Mouse (Mus musculus) hindbrain, embryonic 10.5 days (tissue): ENCODE data around the gene Frrs1. TPM values are rescaled to one million over a fixed set of nuclear protein-coding genes. Genes with fewer than 3 reads are reported as not detected.

ENCODE experiments used
- DNase-seq: peaks from one replicate; pipeline ENCODE4 v3.0.0-alpha.2; 2017; ENCODE audit warnings: low spot score
- H3K27ac ChIP-seq: fragments of 300-500 bp; sonication (generic); 2 replicates; pipeline ENCODE4 v1.5.1; 2016; ENCODE audit warnings: mild to moderate bottlenecking, moderate library complexity
- H3K27me3 ChIP-seq: fragments of 300-500 bp; sonication (generic); 2 replicates; pipeline ENCODE4 v1.6.1; 2016; ENCODE audit warnings: mild to moderate bottlenecking; ENCODE audit not compliant: poor library complexity, insufficient read depth, severe bottlenecking
- H3K36me3 ChIP-seq: fragments of 300-500 bp; sonication (generic); 2 replicates; pipeline ENCODE4 v1.6.1; 2016; ENCODE audit warnings: mild to moderate bottlenecking, moderate library complexity
- H3K4me1 ChIP-seq: fragments of 300-500 bp; sonication (generic); replicated peaks from 2 replicates; pipeline ENCODE4 v1.6.1; 2016; ENCODE audit warnings: mild to moderate bottlenecking
- H3K4me3 ChIP-seq: fragments of 300-500 bp; sonication (generic); 2 replicates; pipeline ENCODE4 v1.5.1; 2016; ENCODE audit warnings: mild to moderate bottlenecking, moderate library complexity
- H3K9me3 ChIP-seq: fragments of 300-500 bp; sonication (generic); 2 replicates; pipeline ENCODE4 v1.6.1; 2016; ENCODE audit warnings: mild to moderate bottlenecking, moderate library complexity
- WGBS: fragments of 180-500 bp; shearing (Covaris S2); methylation state at CpG from one replicate; pipeline ENCODE4 v1.1.7; 2016; 5-methylcytosine and 5-hydroxymethylcytosine counted together
- polyA plus RNA-seq: library from polyadenylated mRNA; unstranded; fragments of >200 nt; fragmentation: Nextera tagmentation; extraction: Ambion mirVana; gene quantifications from 2 replicates; pipeline ENCODE4 v1.2.1, GENCODE M21; 2016

Frrs1 gene
- polyA plus RNA-seq, 1 experiment from 2014 or later = 8.7 TPM

DNA sequence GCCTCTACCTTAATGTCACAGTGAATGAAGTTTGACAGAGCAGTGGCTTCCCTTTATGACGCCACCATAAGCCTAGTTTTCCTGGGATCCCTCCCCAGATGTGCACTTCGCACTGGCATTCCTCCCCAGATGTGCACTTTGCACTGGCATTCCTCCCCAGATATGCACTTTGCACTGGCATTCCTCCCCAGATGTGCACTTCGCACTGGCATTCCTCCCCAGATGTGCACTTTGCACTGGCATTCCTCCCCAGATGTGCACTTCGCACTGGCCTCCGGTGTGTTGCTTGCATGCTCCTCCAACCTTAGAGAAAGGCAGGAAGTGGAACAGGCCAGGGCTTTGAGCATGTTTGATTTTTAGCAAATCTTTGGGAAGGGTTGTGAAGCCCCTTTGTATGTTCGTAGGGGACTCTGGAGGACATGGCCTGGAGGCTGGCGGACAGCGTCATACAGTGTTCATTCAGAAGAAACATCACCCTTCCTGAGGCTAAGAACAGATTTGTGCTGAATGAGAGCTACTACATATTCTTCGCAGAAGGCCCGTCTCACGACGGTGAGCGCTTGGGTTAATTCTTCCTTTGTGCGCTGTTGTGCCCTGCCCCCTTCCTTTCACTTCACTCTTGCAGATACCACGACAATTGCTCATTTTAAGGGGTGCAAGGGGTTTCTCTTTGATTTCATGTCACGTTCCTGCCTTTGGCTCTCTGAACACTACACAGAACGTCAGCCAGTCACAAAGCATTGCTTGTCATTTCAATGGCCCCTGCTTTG lies 32.4 kb downstream of the Frrs1 start:
- WGBS = 79% methylated on average over 17 of the region's 17 CpGs
- Histone ChIP-seq H3K4me1 (peaks cover 7% of the 10 kb centered on the region; the same call in 1 of the 2 replicates), H3K4me3 (no peak overlapping the region), H3K27ac (no peak overlapping the region), H3K36me3 (no peaks in the 10 kb centered on the region), H3K27me3 (no peaks in the 10 kb centered on the region), H3K9me3 (no peaks in the 10 kb centered on the region)
- peak; percentile 4 for DNase-seq

DNA sequence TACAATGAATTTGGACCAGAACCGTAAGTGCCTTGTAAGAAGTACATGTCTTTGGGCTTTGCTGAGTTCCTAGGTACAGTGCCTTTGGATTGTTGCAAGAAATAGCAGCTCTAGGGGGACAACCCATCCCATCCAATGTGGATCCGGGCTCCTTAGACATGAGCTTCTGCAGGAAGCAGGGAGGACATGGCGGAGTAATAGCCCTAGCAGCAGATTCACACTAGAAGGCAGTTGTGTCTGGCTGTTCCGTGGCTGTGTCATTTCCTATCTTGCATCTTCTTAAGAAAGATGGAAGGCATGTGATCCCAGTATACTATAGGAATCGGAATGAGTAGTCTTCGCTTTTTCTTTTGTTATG lies 32.9 kb downstream of the Frrs1 start:
- DNase-seq = no peak
- peaks cover 7% of the 10 kb centered on the region; the same call in 1 of the 2 replicates for H3K4me1 ChIP-seq
- no peaks in the 10 kb centered on the region for H3K27me3 ChIP-seq
- WGBS = 91% methylated on average over 6 of the region's 6 CpGs
- H3K27ac ChIP-seq = no peak overlapping the region
- H3K36me3 ChIP-seq = no peaks in the 10 kb centered on the region
- no peaks in the 10 kb centered on the region for H3K9me3 ChIP-seq
- H3K4me3 ChIP-seq = no peak overlapping the region

DNA sequence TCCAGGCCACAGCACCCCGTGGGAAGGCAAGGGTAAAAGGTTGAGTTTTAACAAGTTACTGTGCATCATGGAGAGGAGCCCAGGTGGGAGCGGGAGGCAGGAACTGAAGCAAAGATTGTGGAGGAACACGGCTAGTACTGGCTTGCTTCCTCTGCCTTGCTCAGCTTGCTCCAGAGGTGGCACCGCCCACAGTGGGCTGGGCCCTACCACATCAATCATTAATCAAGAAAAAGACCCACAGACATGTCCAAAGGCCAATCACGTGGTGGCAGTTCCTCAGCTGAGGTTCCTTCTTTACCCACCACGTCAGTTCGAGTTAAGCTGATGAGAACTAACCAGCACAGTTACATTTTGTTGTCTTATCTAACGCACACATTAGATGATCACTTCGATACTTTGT lies 33.6 kb downstream of the Frrs1 start:
- Histone ChIP-seq H3K4me3 (no peak overlapping the region), H3K36me3 (no peaks in the 10 kb centered on the region), H3K9me3 (no peaks in the 10 kb centered on the region), H3K27me3 (no peaks in the 10 kb centered on the region), H3K4me1 (peaks cover 7% of the 10 kb centered on the region; the same call in 1 of the 2 replicates), H3K27ac (no peak overlapping the region)
- 84% methylated on average over 9 of the region's 9 CpGs for WGBS
- no peak for DNase-seq

DNA sequence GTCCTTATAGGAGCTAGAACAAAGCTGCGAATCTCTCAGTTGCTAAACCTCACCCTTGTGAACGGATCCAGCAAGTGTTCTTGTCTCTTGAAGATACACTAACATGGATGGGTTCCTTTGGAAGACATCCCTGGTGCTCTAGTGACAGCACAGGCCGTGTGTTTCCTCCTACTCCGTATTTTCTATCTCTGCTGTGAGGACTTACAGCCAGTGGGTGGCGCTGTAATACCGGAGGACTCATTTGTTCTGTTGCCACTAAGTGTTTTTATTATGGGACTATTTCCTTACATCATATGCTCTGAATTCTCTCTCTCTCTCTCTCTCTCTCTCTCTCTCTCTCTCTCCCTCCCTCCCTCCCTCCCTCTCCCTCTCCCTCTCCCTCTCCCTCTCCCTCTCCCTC lies 44.9 kb downstream of the Frrs1 start:
- no peaks in the 10 kb centered on the region for H3K9me3 ChIP-seq
- H3K4me3 ChIP-seq = no peak overlapping the region
- no peak overlapping the region for H3K27ac ChIP-seq
- H3K4me1 ChIP-seq = no peaks in the 10 kb centered on the region
- DNase-seq = peak; percentile 65
- 31% methylated on average over 6 of the region's 6 CpGs for WGBS
- H3K36me3 ChIP-seq = no peaks in the 10 kb centered on the region
- H3K27me3 ChIP-seq = no peaks in the 10 kb centered on the region

DNA sequence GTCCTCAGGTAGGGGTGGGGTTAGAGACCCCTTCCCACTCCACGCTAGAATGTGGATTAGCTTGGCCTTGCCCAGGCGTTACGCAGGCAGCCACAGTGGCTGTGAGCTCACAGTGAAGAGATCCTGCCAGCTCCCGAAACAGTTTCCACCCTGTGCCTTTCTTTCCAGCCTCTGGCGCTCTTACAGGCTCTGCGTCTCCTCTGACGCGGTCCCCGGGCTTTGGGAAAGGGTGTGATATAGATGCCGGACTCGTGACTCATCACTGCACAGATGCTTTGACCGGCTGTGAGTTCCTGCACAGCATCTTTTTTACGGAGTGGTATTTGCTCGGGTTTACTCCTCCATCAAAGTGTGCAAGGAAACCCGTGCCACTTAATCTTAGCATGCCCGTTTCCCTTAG lies 46.6 kb downstream of the Frrs1 start:
- no peak for DNase-seq
- no peaks in the 10 kb centered on the region for H3K9me3 ChIP-seq
- no peaks in the 10 kb centered on the region for H3K36me3 ChIP-seq
- WGBS = 92% methylated on average over 16 of the region's 16 CpGs
- no peaks in the 10 kb centered on the region for H3K4me1 ChIP-seq
- no peak overlapping the region for H3K27ac ChIP-seq
- H3K4me3 ChIP-seq = no peak overlapping the region
- no peaks in the 10 kb centered on the region for H3K27me3 ChIP-seq

DNA sequence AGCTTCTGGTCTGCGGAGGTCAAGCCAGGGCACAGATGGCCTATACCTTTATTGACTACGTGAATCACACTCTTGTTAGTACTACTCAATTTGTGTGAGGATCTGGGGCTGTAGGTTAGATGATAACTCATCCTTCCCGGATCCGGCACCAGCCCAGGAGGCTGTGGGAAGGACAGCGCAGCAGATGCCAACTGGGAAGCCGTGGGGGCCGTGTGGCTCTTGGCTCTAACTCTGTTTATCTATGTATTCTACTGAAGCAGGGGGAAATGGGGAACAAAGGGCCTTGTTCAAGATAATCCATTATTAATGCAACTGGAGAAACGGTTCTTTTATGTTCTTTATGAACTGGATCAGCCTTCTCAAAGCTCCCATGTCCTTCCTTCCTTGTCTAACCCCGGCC lies 47.3 kb downstream of the Frrs1 start:
- H3K9me3 ChIP-seq = no peaks in the 10 kb centered on the region
- no peaks in the 10 kb centered on the region for H3K36me3 ChIP-seq
- no peak for DNase-seq
- H3K4me3 ChIP-seq = no peak overlapping the region
- H3K4me1 ChIP-seq = no peaks in the 10 kb centered on the region
- H3K27ac ChIP-seq = no peak overlapping the region
- WGBS = 80% methylated on average over 9 of the region's 9 CpGs
- H3K27me3 ChIP-seq = no peaks in the 10 kb centered on the region

DNA sequence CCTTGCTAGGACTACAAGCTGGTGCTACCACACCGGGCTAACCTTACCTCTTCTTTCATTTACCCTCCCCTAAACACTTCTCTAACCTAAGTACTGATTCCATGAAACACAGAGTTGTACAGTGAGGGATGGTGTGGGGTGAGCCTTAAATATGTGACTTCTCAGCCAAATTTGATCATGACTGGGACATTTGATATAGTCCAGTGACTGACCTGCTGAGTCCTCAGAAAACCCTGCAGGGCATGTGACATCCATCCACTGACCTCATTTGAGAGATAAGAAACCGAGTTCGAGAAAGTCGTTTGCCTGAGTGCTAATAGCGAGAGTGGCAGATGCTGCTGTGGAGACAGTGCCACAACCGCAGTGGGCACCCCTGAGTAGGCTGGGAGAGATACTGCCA lies 55.1 kb downstream of the Frrs1 start:
- Histone ChIP-seq H3K27ac (no peak overlapping the region), H3K36me3 (no peaks in the 10 kb centered on the region), H3K4me1 (no peaks in the 10 kb centered on the region), H3K9me3 (no peaks in the 10 kb centered on the region), H3K4me3 (no peak overlapping the region), H3K27me3 (no peaks in the 10 kb centered on the region)
- WGBS = 90% methylated on average over 6 of the region's 6 CpGs
- DNase-seq = no peak

DNA sequence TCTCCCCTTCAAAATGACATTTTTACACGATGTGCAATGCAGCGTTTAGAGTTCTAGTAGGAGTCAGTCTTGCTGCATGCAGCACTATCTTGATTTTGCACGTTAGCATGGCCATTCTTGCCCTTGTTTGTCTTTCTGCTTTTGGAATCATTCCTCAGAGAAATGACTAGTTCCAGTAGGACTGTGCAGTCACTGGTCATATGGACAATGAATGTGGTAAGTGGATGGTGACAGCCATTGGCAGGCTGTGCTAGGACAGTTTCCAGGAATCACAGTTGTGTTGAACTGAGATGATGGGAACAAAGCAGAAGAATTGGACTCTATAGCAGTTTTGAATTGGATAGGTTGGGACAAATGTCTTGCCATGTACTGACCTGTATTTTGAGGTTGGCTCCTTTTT lies 55.7 kb downstream of the Frrs1 start:
- no peak overlapping the region for H3K27ac ChIP-seq
- H3K36me3 ChIP-seq = no peaks in the 10 kb centered on the region
- no peak for DNase-seq
- H3K9me3 ChIP-seq = no peaks in the 10 kb centered on the region
- 88% methylated on average over 3 of the region's 3 CpGs for WGBS
- no peaks in the 10 kb centered on the region for H3K4me1 ChIP-seq
- no peaks in the 10 kb centered on the region for H3K27me3 ChIP-seq
- H3K4me3 ChIP-seq = no peak overlapping the region

DNA sequence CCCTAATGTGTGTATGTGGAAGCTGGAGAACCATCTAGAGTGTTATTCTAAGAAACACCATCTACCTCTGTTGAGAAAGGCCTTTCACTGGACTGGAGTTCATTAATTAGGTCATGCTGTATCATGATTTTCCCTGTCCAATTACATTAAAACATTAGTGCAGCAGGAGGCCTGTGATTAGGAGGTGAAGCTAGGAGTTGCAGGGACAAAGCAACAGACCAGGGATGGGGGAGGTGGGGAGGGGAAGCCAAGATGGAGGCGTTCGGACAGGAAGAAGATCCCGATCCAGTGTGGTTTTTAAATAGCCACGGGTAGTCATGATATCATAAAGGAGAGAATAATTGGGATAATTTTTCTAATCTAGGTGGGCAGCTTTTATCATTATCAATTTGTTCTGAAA lies 57.8 kb downstream of the Frrs1 start:
- 93% methylated on average over 4 of the region's 4 CpGs for WGBS
- Histone ChIP-seq H3K36me3 (no peaks in the 10 kb centered on the region), H3K9me3 (no peaks in the 10 kb centered on the region)

DNA sequence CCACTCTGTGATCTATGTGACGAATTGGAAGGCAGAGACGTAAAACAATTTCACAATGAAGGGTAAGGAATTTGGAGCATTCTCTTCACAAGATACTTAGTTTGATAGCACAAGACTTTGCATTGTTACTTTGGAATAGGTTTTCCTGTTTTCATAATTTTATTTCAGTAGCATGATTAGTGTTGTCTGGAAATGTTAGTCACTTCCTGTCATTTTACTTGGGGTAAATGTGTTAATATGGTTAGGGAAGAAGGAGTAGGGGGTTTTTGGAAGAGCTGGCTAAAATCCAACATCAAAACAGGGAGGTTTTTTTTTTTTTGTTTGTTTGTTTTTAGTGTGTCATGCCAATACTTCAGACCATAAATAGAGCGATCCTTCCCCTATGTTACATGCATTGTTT lies 62.3 kb downstream of the Frrs1 start:
- Histone ChIP-seq H3K27me3 (no peaks in the 10 kb centered on the region), H3K36me3 (no peaks in the 10 kb centered on the region), H3K4me3 (no peak overlapping the region), H3K27ac (no peak overlapping the region), H3K4me1 (no peaks in the 10 kb centered on the region), H3K9me3 (no peaks in the 10 kb centered on the region)
- 91% methylated on average over 3 of the region's 3 CpGs for WGBS
- no peak for DNase-seq

More for the DNA sequence above, 57.8 kb downstream of the Frrs1 start:
- DNase-seq = no peak
- Histone ChIP-seq H3K27me3 (no peaks in the 10 kb centered on the region), H3K4me3 (no peak overlapping the region), H3K27ac (no peak overlapping the region), H3K4me1 (no peaks in the 10 kb centered on the region)

DNA sequence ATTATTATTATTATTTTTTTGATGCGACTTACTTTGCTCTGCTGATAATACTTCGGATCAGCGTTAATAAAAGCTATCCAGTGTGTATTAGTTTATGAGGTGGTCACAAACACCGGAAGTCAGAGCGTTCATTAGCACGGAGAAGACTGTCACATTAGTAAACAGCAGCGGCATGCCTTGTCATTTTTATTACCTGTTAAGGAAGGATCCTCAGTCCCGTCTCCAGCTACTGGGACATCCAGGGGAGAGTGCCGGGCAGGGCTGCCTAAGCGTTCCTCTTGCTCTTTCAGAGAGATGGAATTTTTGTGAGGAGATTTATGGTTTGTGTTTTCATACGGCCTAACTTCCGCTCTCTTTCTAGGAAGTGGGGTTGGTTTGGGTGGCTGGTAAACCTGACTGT lies 63.8 kb downstream of the Frrs1 start:
- no peaks in the 10 kb centered on the region for H3K36me3 ChIP-seq
- no peaks in the 10 kb centered on the region for H3K9me3 ChIP-seq
- no peak for DNase-seq
- H3K4me3 ChIP-seq = no peak overlapping the region
- WGBS = 94% methylated on average over 12 of the region's 12 CpGs
- no peaks in the 10 kb centered on the region for H3K4me1 ChIP-seq
- H3K27me3 ChIP-seq = no peaks in the 10 kb centered on the region
- no peak overlapping the region for H3K27ac ChIP-seq

DNA sequence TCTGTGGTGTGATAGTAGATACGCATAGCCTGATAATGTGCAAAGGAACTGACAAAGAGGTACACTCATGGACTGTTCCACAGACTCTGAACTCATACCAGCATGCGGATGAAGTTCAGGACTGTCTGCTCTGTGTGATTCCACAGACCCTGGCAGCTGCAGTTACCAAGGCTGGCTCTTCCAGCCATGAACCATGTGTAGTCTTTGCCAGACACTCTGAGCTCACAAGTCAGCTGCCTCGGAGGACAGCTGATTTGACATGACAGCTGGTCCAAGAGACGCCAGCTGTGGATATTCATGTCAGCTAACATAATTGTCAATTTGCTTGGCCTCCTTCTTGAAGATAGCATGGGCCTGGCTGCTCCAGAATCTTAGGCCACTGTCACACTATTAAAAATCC lies 69.7 kb downstream of the Frrs1 start:
- H3K4me1 ChIP-seq = no peaks in the 10 kb centered on the region
- no peaks in the 10 kb centered on the region for H3K27me3 ChIP-seq
- no peak overlapping the region for H3K27ac ChIP-seq
- H3K4me3 ChIP-seq = no peak overlapping the region
- H3K36me3 ChIP-seq = no peaks in the 10 kb centered on the region
- WGBS = 95% methylated on average over 4 of the region's 4 CpGs
- no peak for DNase-seq
- no peaks in the 10 kb centered on the region for H3K9me3 ChIP-seq

DNA sequence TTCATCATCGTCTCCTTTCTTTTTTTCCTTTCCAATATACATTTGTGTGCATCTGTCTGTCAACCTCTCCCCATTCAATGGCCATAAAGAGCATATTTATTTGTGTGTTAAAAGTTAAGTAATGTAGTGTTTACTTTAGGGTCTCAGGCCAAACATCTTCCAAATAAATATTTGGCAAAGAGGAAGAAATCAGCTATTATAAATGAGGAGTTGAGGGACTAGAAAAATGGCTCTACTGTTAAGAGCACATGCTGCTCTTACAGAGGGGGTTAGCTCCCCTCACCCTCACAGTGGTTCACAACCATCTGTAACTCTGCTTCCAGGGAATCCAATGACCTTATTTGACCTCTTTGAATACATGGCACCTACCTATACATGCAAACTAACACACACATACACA lies 73.9 kb downstream of the Frrs1 start:
- H3K27ac ChIP-seq = no peak overlapping the region

More for the DNA sequence above, 73.9 kb downstream of the Frrs1 start:
- no peaks in the 10 kb centered on the region for H3K36me3 ChIP-seq
- H3K4me3 ChIP-seq = no peak overlapping the region
- H3K27me3 ChIP-seq = no peaks in the 10 kb centered on the region
- H3K4me1 ChIP-seq = no peaks in the 10 kb centered on the region
- no peak for DNase-seq
- 93% methylated on average over 1 of the region's 1 CpGs for WGBS
- H3K9me3 ChIP-seq = no peaks in the 10 kb centered on the region
